Mouse (Mus musculus): ENCODE results near the gene Hdac5.

- no peak for TF ChIP-seq POLR2A (IDR thresholded peaks at IDR 0.05; ENCODE audit: control insufficient read depth, low read depth, low read length)
- no peak for TF ChIP-seq CTCF (IDR thresholded peaks at IDR 0.05; ENCODE audit: control insufficient read depth, insufficient read depth, insufficient replicate concordance, low read depth, low read length)
Observed at GRCm38 (mm10) chr11:102188980-102189379, 41.0 kb downstream of the Hdac5 start.
